Mouse (Mus musculus): Measurements from ENCODE around the gene Slc35c1.

GRCm38 (mm10) chr2:92475711-92476110 is 15.4 kb upstream of the Slc35c1 start:
- TF ChIP-seq CTCF (IDR thresholded peaks at IDR 0.05; ENCODE audit: borderline replicate concordance, insufficient read depth, low read depth, low read length), result no peak
- no peak for TF ChIP-seq POLR2A (IDR thresholded peaks at IDR 0.05; ENCODE audit: borderline replicate concordance, insufficient read depth, low read length)

All from cerebellum, adult 2 months (tissue).